Mouse (Mus musculus): ENCODE measurements around the gene Tom1l2. TPM values are rescaled to one million over a fixed set of nuclear protein-coding genes. Genes with fewer than 3 reads are reported as not detected.

Gene Tom1l2
- total RNA-seq, 2 experiments from 2014 or later, result 49.9 to 61.5 TPM

GRCm38 (mm10) chr11:60264651-60265050 is 88.1 kb downstream of the Tom1l2 start:
- DNase-seq, result no peak

- no peak for DNase-seq
Observed at GRCm38 (mm10) chr11:60262396-60262795, 90.3 kb downstream of the Tom1l2 start.

- no peak for DNase-seq
Observed at GRCm38 (mm10) chr11:60260743-60261142, 92.0 kb downstream of the Tom1l2 start.

- no peak for DNase-seq
Observed at GRCm38 (mm10) chr11:60257696-60258095, 95.0 kb downstream of the Tom1l2 start.

- no peak for DNase-seq
Observed at GRCm38 (mm10) chr11:60256713-60257112, 96.0 kb downstream of the Tom1l2 start.

- peak; percentile 55 for DNase-seq
Observed at GRCm38 (mm10) chr11:60256176-60256681, 96.5 kb downstream of the Tom1l2 start.

- DNase-seq, result no peak
Observed at GRCm38 (mm10) chr11:60255639-60256038, 97.1 kb downstream of the Tom1l2 start.

GRCm38 (mm10) chr11:60255181-60255580 is 97.5 kb downstream of the Tom1l2 start:
- DNase-seq, result no peak

GRCm38 (mm10) chr11:60254308-60254707 is 98.4 kb downstream of the Tom1l2 start:
- DNase-seq, result peak; percentile 66

GRCm38 (mm10) chr11:60253546-60253945 is 99.2 kb downstream of the Tom1l2 start:
- peak; percentile 55 for DNase-seq

- DNase-seq, result peak; percentile 75
Observed at GRCm38 (mm10) chr11:60250971-60251643, 101.6 kb downstream of the Tom1l2 start.

- DNase-seq, result no peak
Observed at GRCm38 (mm10) chr11:60249885-60250284, 102.8 kb downstream of the Tom1l2 start.

GRCm38 (mm10) chr11:60248596-60249404 is 103.9 kb downstream of the Tom1l2 start:
- no peak for DNase-seq

- no peak for DNase-seq
Observed at GRCm38 (mm10) chr11:60247753-60248550, 104.8 kb downstream of the Tom1l2 start.

- DNase-seq, result no peak
Observed at GRCm38 (mm10) chr11:60246077-60246476, 106.6 kb downstream of the Tom1l2 start.

GRCm38 (mm10) chr11:60244503-60245143 is 108.1 kb downstream of the Tom1l2 start:
- no peak for DNase-seq

- DNase-seq, result no peak
Observed at GRCm38 (mm10) chr11:60240509-60240908, 112.2 kb downstream of the Tom1l2 start.

- no peak for DNase-seq
Observed at GRCm38 (mm10) chr11:60235351-60235750, 117.4 kb downstream of the Tom1l2 start.

- DNase-seq, result peak; percentile 65
Observed at GRCm38 (mm10) chr11:60233235-60233634, 119.5 kb downstream of the Tom1l2 start.

- DNase-seq, result no peak
Observed at GRCm38 (mm10) chr11:60232441-60233058, 120.2 kb downstream of the Tom1l2 start.

GRCm38 (mm10) chr11:60231951-60232350 is 120.8 kb downstream of the Tom1l2 start:
- DNase-seq, result no peak

Data from adrenal gland, postnatal 10 days (tissue).